Mouse (Mus musculus) spleen, postnatal 10 days (tissue): ENCODE data around the gene Hsdl2.
"Not testable (repeated sequence)": the region's sequence is repeated elsewhere in the genome, so short reads cannot be mapped to it uniquely, and the experiment has no call there.

Source experiments
- DNase-seq, 2 experiments: peaks; one replicate each; pipeline ENCODE4 v3.0.0; 2021 to 2022; ENCODE audit warnings: low spot score in 2 of 2

The Hsdl2 gene

DNA sequence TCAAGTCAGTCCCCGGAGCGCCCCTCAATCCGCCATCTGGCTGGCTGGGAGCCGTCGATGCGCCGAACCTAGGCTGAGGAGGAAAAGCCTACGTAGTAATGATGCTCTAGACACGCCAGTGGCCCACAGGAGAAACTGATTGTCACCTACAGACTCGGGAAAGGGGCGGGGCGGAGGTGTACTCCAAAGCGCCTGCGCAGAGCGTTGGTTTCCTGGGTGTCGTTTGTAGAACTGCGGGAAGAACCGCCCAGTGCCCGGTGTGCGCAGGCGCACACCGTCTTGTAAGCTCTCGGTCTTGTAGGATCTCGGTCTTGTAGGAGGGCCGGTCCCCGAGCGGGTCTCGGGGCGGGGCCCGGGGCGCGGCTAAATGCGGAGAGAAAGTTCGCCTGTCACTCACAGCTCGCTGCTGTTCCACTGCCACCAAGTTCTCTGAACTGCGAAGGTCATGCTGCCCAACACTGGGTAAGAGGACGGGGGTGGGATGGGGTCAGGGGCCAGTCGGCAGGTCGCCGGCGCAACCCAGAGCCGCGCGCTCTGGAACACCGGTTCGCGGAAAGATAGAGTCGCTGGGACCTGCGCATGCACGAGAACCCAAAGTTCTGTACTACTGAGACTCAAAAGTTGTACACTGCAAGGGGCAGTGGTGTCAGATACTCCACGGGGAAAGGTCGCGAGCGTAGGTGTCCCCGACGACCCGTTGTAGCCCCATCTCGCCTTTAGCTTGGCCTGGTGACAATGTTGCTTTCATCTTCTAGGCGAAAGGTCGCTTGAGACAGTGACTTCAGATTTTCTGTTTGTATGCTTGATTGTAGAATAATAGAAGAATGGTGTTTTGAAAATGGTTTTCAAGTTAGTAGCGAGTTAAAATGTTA, at the start of gene Hsdl2:
Hsdl2 (plus strand) TSS at position 250 of the 872 bp plus-strand sequence.
- DNase-seq = peak; percentile 99 to 100

DNA sequence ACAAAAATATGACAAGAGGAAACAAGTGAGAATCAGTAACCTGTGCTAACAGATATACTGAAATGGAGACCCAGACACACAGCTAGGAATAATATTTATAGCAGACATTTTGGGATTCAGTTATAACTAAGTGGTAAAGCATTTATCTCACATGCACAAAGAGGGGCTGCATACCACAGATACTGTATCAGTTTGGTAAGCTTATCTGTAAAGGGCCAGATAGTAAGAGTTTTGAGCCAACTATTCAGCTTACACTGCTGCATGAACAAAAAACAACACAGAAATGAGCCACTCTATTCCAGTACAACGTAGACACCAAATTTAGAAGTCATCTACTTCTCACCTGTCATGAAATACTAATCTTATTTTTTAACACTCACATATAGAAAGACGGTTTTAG, 48.1 kb upstream of the Hsdl2 start:
- peak in 1 of 2 experiments; percentile 33 for DNase-seq

DNA sequence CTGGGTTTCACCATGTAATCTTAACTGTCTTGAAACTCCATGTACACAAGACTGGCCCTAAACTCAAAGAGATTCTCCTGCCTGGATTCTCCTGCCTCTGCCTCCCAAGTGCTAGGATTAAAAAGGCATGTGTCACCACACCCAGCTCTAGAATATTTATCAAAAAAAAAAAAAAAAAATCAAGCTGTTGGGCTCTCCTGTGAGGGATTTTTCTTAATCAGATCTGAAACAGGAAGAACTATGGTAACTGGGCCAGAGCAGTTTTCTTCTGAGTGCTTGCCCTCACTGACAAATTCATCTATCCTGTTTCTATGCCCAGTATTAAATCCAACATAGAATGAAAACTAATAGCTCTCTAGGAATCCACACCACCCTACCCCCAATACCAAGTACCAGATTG, 45.7 kb upstream of the Hsdl2 start:
- no peak for DNase-seq

DNA sequence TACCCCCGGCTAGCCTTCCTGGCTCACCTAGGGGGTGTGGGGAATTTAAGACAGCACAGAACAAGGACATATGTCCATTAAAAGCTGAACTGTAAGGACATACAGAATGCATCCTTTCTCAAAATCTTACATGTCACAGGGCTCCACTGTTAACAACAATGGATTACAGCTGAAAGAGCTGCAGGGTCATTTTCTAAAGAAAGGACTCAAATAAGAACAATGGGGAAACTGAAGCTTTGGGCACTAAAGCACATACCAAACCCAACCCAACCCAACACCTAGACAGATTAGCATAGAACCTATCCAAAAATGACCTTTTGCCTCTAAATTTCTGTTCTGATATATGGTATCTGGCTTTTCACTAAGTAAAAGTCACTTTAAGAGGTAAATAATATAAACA, 45.1 kb upstream of the Hsdl2 start:
- DNase-seq = no peak

GRCm38 (mm10) chr4:59543006-59543405, 38.4 kb upstream of the Hsdl2 start:
- DNase-seq = no peak

- DNase-seq = no peak
These were observed 36.7 kb upstream of the Hsdl2 start for GRCm38 (mm10) chr4:59544654-59545053.

DNA sequence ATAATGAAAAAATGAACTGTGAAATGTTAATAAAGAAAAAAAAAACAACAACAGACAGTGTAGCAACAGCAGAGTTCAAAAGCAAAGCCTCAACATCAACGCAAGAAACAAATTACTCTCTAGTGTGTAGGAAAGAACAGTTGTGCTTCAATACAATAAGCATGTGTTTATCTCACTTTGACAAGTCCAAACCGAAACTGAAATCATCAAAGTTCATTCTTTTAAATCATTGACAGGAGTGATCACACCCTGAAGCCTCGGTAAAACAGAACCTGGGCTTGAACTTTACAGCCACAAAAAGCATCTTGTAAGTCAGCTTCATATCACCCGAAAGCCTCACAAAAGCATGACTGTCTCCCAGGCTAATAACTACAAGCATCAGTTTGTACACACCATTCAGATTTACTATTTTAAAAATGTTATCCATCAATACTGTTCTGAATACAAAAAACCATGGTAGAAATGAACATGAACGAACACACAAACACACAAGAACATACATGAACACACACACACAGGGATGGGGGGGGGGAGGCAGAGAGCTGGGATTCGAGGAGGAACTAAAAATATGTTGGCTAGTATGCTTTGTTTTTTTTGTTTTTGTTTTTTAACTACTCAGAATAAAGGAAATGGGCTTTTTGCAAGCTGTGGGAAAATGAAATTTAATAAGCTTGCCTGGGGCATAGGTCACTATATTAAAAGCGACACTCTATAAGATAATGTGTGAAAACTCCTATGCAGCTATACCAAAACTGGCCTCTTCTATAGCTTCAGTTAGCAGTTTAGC, 34.9 kb upstream of the Hsdl2 start:
- no peak for DNase-seq

DNA sequence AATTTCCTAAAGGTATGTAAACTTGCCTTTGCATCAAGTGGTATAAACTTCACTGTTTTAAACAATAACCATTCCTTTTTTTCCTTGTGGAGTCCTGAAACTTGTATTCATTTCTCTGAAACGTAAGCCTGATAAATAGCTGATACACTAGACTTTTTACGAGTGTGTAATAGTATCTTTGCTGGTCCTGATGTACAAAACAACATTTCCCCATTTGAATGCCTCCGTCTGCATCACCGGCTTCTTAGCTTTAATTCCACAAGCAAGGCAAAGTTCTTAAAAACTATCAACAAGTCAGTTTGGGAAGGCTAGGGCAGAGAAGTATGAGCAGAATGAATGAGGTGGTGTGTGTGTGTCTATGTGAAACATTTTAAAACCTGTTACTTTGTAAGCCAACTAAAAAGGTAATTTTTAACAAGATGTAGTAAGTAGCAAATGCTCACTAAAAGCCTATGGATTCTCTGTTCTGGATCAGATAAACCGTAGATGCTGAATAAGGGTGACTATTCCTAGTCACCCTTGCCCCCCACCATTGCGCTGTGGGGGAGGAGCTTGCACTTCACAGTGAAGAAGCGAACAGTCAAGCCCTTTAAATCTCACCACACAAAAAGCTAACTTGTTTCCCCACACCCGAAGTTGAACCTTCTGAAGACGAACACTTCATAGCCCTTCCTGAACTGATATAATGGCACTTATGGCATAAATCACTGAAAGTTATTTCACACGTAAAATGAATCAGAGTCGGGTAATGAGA, 34.0 kb upstream of the Hsdl2 start:
- peak in 1 of 2 experiments; percentile 63 for DNase-seq

DNA sequence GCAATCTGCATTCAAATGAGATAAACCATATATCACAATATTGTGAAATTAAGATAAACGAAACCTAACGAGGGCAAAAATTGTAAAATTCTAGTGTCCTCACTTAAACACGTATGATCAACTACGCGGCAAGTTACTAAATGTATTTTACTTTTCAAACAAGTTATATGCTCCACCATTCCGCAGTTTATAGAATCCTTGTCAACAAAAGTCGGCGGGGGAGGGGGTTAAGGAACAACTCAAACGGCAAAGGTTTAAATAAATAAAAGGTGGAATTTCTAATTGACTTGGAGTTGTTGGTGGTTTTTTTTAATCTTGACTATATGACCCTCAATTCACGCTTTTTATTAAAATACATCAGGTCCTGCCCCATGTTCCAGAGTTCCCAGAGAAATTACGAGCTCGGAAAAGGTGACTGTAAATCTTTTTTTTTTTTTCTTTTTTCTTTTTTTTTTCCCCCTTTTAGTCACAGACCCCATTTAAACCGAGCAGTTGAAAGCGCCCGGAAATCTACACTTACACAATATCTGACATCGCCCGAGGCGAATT, 33.3 kb upstream of the Hsdl2 start:
- DNase-seq = no peak

DNA sequence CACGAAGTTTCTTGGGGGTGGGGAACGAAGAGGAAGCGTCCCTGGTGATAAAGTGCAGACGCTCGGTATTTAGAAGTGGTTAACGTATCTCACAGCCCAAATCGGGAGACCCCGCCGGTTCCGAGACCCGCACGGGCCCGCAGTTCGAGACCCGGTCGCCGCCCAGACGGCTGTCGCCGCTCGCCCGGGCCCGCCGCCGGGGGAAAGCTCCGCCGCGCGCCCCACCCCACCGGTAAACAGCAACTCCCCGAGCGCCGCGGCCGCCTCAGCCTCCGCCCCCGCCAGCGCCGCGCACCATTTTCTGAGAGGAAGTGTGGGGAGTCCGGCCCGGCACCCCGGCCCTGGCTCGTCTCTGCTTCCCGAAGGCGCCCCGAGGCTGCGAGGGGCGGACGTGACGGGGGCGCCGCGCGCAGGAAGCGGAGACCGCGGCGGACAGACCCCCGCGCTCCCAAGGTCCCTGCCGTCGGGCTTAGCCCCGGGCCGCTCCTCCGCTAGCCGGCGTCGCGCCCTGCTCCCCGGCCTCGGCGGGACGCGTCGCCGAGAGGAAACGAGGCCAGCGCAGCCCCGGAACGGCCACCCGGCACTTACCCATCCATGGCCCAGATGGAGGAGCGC, 32.7 kb upstream of the Hsdl2 start:
- peak; percentile 88 for DNase-seq

- DNase-seq = peak; percentile 89 to 96
These were observed 32.0 kb upstream of the Hsdl2 start, which contains the start of gene Ptbp3 for GRCm38 (mm10) chr4:59549175-59549976. Ptbp3 (minus strand) TSS chr4:59549364.

DNA sequence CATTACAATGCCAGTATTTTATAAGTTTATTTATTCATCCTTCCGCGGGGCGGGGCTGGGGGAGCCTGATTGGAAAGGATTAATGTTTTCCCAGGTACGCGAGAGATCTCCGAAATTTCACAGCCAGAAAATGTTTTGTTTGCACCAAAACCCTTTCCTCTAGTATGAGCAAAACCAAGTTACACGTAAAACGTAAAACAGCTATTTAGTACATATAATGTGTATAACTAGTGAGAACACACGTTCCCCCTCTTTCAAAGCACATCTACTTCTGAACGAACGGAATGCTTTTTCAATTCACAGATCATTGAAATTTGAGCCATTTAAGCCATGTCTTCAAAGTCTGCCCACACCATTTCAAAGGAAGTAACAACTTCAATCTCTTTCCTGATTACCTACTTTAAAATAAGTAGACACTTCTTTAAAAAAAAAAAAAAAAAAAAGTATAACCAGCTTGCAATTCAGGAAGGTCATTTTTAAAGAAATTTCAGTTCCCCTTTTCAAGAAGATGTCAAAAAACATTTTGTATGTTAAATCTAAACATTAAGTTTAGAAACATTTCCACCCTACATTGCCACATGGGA, 31.3 kb upstream of the Hsdl2 start:
- DNase-seq = peak in 1 of 2 experiments; percentile 45

GRCm38 (mm10) chr4:59551901-59552300, 29.5 kb upstream of the Hsdl2 start:
- DNase-seq = no peak

GRCm38 (mm10) chr4:59552835-59553234, 28.5 kb upstream of the Hsdl2 start:
- DNase-seq = no peak

GRCm38 (mm10) chr4:59553576-59553975, 27.8 kb upstream of the Hsdl2 start:
- no peak for DNase-seq

- DNase-seq = no peak
These were observed 26.2 kb upstream of the Hsdl2 start for GRCm38 (mm10) chr4:59555177-59555576.

- not testable (repeated sequence) for DNase-seq
These were observed 24.0 kb upstream of the Hsdl2 start for GRCm38 (mm10) chr4:59557343-59557742.

DNA sequence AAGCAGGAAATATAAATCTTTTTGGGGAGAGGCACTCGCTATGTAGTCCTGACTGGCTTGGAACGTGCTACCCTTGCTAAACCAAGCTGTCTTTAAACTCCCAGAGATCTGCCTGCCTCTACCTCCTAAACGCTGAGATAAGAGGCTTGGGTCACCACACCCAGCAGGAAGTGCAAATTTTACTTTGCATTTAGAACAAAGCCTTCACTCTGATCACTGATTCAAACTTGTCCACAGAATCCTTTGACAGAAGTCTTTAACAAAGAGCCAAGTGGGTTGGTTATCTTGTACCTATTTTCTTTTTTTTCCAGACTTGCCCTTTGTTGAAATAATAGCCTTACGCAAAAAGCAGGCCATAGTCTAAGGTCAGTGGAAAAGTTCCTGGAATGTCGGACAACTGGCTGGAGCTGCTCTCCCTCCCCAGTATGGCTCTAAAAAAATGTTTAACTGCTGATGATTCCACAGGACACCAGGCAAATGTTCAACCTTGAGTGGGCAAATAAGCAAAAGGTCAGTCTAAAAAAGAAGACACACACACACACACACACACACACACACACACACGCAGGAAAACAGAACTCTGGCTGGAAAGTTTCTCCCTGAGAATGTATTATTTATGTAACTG, 23.2 kb upstream of the Hsdl2 start:
- DNase-seq = no peak

GRCm38 (mm10) chr4:59560141-59560540, 21.2 kb upstream of the Hsdl2 start:
- DNase-seq = no peak

DNA sequence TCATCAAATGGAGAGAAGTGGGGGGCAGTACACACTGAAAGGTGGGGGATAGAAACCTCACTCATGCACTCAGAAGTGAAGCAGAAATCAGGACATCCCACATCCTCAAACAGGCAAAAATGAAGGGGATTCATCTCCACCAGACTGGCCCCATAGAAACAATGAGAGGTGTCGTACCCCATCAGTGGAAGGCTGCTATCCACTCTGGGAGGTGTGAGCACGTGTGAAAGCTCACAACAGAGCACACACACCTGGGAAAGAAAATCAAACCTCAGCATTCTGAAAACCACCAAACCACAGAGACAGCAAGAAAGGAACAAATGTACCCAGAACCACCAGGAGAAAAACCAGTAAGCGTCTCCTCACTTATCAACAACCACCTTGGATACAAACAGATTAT, 17.2 kb upstream of the Hsdl2 start:
- DNase-seq = no peak
